Mouse (Mus musculus) right cerebral cortex, postnatal 10 days (tissue): ENCODE data around the gene Fam168b.

Experiments used
- DNase-seq, 2 experiments: peaks; one replicate each; pipeline ENCODE4 v3.0.0; 2021; ENCODE audit warnings: low spot score in 2 of 2

Gene Fam168b

GRCm38 (mm10) chr1:34851562-34851961, 8.7 kb upstream of the Fam168b start:
- peak in 1 of 2 experiments; percentile 52 for DNase-seq

DNA sequence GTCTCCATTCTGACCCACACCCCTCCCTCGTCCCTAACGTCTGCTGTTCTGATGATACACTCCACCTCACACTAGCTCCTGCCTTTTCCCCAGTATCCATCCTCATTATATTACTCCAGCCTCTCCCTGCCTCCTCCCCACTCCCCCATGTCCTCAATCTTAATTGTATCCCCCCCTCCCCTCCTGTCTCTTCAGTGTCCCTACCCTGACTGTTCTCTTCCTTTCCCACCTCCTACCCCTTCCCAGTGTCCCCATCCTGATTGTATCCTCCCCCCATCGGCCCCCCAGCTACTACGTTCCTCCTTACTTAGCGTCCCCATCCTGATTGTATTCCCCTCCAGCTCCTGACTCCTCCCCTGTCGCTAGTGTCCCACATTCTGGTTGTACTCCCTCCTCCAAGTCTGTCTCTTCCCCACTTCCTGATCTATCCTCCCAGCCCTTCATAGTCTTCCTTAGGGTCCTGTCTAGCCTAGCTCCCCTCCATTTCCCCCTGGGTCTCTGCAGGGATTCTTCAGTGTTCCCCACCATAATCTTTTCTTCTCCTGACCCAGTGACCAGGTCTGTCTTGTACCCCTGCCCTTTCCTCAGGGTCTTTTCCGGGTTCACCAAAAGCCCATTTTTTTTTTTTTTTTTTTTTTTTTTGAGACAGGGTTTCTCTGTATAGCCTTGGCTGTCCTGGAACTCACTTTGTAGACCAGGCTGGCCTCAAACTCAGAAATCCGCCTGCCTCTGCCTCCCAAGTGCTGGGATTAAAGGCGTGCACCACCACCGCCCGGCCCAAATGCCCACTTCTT, 7.7 kb upstream of the Fam168b start:
- DNase-seq = no peak

DNA sequence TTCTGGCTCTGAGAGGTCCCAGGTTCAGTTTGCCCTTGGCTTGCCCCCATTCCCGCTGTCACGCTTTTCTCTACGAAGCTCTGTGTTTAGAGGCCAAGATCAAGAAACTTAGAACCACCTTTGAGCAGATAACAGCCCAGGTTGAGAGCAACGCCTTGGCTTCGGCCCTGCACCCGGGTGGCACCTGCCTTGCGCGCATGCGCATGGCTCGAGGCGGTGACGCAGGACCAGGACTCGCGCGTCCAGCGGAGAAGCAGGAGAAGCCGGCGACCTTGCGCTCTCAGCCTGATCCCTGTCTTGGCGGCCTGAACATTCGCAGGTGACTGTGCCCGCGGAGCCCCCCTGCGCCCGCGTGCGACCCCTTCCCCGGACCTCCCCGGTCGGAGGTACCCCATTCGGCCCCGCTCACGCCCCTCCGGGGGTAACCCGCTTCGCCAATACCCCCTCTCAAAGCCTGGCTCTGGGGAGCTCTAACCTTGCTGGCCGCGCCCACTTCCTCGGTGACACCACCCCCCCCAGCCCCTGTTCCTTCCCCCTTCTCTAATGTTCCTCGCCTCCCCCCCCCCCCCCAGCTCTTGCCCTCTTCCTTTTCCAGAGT, 7.0 kb upstream of the Fam168b start, which contains the start of gene Plekhb2:
Plekhb2 (plus strand) TSS at position 232 of the 598 bp plus-strand sequence.
- peak; percentile 91 to 92 for DNase-seq

DNA sequence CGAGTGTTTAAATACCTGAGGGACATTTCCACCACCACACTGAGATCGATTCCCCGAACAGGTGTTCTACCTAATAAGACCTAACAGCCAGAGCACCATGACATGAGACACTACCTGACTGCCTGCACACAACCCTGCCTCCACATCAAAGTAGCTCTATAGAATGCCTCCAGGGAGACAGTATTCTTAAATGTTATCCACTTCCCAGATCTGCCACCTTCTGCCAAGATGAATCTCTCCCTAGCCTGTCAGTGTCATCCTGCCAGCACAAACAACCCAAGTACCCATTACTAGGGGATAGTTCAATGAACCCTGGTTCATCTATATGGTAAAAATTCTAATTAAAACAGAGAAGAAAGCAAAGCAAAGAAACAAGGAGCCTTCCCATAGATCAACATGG, 4.2 kb upstream of the Fam168b start:
- DNase-seq = no peak

- DNase-seq = peak in 1 of 2 experiments; percentile 47
These were observed 440 bp downstream of the Fam168b start for GRCm38 (mm10) chr1:34842389-34842861.

DNA sequence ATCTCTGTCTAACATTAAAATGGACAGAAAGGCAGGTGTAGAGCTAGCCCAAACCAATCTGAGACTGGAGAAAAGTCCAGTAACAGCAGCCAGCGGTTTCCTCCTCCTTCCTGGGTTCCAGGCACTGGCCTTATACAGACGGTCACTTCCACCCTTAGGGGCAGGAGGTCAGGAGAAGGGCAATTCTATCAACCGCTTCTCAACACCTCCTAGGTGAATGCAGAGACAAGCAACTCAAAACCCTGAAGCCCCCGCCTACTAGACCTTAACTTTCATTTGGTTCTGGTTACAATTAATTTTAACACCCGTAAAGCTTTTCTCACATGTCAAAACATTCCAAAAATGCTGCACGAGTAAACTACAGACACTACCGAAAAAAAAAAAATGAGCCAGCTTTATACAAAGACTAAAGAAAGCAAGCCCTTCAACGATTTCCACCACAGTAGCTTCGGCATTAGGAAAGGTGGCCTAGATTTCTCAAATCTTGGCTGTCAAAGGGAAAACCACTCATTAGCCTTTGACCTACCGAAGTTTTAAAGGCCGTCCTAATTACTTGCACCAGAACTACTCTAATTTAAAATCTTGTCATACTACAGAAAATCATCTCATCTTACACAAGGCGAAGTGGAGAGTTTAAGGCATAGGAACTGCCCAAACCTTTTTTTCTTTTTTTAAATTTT, 1.0 kb downstream of the Fam168b start:
- DNase-seq = no peak

DNA sequence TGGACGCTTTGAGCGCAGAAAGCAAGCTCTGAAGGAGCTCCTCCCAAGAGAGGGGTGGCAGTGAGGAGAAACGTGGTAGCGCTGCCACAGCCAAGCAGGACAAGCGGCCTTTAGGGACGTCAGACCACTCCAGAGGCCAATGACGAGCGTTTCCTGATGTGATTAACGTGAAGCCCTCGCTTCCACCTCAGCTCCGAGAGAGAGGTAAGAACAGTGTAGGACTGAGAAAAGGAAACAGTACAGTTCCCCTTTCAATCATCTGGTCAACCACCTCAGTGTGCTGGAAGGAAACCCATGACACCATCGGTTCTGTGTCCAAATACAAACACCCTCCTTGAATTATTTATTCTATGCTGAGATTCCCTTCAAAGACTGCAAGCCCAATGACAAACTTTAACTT, 3.6 kb downstream of the Fam168b start:
- no peak for DNase-seq

- DNase-seq = no peak
These were observed 4.7 kb downstream of the Fam168b start for GRCm38 (mm10) chr1:34837951-34838689.

GRCm38 (mm10) chr1:34834904-34835303, 8.0 kb downstream of the Fam168b start:
- DNase-seq = no peak

DNA sequence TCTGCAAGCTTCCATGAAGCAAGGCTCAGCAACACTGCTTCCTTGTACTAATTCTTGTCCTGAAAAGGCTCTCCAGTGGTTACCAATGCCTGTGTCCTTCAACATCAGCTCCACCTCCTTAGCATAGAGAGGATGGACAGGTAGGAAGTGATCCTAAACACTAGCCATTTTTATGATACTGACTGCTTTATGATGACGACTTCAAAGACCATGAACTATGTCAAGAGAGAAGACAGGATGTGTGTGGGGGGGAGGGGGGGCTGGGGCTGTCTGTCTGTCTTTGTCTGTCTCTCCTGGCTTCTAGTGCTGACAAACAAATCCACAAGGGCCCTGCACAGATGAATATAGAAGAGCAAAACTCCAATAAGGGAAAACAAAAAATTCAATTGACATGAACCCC, 11.5 kb downstream of the Fam168b start:
- DNase-seq = no peak

DNA sequence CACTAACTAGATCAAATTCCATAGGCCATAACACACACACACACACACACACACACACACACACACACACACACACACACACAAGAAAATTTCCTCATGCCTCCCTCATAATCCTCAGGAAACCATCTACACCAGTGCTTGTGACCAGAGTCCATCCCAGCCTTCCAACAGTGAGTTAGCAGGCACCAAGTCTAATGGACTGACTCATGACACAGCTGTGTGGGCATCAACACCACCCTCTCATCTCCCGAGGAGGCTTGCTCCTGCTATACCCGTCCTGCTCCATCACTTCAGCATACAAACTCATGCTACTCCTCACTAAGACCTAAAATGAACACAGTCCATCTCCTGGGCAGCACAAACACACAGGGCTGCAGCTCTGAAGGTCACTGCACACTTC, 11.9 kb downstream of the Fam168b start:
- no peak for DNase-seq

- no peak for DNase-seq
These were observed 14.2 kb downstream of the Fam168b start for GRCm38 (mm10) chr1:34828528-34829294.

- peak in 1 of 2 experiments; percentile 26 for DNase-seq
These were observed 15.0 kb downstream of the Fam168b start for GRCm38 (mm10) chr1:34827900-34828299.

- no peak for DNase-seq
These were observed 17.0 kb downstream of the Fam168b start for GRCm38 (mm10) chr1:34825909-34826308.

DNA sequence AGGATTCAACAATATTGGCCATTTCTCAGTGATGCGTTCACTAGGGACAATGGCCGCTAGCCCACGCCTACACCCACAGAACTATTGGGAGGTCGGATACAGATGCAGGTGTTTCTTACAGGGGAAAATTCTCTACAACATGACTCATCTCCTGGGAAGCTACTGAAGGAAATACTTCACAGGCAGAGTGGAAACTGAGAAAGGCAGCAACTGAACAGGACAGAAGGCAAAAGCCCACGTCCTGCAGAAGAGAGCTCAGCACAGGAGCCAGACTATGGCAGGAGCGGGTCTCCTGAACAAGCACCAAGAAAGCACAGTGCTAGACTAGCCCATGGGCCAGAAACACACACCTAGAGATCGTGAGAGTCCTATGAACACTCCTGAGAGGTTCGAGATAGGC, 18.7 kb downstream of the Fam168b start:
- no peak for DNase-seq

- peak in 1 of 2 experiments; percentile 32 for DNase-seq
These were observed 19.5 kb downstream of the Fam168b start for GRCm38 (mm10) chr1:34823353-34823752.

DNA sequence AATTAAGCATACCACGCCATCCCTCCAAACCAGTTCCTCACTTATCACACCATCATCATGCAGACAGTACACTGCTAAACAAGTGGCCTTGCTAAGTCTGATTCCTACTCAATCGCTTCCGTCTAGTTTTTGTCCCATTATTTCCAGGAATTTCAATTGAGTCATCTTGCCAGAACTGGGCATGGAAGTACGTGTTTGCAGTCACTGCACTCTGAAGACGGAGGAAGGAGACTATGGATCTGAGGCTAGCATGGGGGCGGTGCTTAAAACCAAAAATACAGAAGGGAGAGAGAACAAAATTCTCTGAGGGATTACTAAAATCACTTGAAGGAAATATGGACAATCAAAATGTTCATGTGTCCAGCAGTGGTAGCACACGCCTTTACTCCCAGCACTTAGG, 20.1 kb downstream of the Fam168b start:
- DNase-seq = no peak

GRCm38 (mm10) chr1:34822003-34822402, 20.9 kb downstream of the Fam168b start:
- peak in 1 of 2 experiments; percentile 35 for DNase-seq

DNA sequence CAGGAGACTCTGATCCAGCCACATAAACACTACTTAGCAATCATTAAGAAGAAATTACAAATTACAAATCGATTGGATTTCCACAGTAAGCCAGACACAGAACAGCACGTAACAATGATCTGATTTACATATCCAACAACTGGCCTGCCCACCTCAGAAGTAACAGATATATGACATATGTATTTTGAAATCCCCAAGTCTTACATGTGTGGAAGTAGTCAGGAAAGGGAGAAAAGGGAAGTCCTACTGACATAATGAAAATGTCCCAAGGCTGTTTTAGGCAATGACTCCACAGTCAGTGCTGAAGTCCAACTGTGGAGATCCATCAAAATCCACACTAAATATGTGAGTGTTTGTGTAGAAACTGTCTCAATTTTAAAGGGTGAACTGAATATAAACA, 21.5 kb downstream of the Fam168b start:
- DNase-seq = no peak

DNA sequence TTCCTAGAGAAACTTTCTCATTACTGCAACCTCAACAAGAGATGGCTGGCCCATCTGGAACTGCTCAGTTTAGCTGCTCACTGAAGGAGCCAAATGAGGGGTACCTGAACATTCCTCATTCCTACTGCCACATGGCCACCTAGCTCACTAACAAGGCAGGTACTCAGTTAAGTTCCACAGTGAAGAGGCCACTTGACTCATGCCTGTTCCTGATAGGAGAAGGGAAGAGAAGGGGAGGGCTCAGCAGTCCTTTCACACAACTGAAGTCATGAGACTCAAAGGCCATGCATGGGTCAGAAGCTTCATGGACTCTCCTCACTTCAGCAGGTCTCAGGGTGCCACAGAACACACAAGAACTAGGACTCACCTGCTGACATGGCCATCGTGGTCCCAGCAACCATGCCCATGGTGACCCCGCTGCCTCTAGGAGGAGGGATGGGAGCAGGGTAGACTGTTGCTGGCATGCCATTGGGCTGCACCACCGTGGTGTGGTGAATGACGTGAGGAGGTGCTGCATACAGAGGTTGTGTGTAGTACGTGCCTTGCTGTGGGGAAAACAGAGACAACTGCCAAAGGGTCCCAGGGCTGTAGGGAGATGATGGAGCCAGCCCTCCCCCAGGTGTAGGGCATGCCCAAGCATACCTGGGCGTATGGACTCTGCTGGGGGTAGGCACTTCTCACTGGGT, 23.5 kb downstream of the Fam168b start:
- peak in 1 of 2 experiments; percentile 22 for DNase-seq
